27 mouse cellular contexts compared by ENCODE assay signal in the genomic region with DNA sequence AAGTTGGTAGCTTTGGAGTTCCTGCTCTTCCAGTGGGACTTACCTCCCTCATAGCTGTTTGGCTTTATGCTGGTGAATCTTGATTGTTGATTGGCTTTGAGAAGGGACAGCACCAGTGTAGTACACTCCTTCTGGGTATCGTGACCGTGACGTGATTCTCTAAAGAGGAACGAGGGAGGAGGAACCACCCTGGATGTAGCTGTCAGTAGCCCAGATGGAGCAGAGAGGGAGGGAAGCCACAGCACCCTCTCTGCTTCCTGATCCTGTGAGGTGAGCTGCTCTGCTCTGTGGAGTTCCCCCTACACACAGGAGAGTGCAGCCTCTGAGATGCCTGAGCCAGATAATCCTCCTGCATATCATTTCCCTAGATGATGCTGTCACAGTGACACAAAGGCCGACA. TPM values are rescaled to one million over a fixed set of nuclear protein-coding genes. Genes with fewer than 3 reads are reported as not detected.
A peak's percentile ranks its signal among the peaks of the same experiment; 100 is the strongest.
DNase-seq lines count a peak whose midpoint lies in the region; ATAC-seq and TF ChIP-seq lines count a peak whose summit lies in the region.
"Had no signal": no experiment of that assay in that cellular context is flagged by ENCODE, and none has a peak within 500 bp of the region (broad histone marks: within the 10 kb centered on the region; RNA-seq: fewer than 3 reads in every experiment).

No protein-coding gene starts in this region.

- no peaks in the 10 kb centered on the region for H3K4me1 ChIP-seq in lung, postnatal 0 days (ENCODE audit: insufficient read depth, low read depth, low read length)
- H3K4me1 ChIP-seq in hindbrain, postnatal 0 days (ENCODE audit: insufficient read depth, low read length) = no peaks in the 10 kb centered on the region
- H3K4me1 ChIP-seq: forebrain, embryonic 13.5 days; limb, embryonic 13.5 days; midbrain, embryonic 12.5 days; neural tube, embryonic 13.5 days had no signal

- peak; percentile 12 for DNase-seq in lung, postnatal 36 days
- DNase-seq in lung, postnatal 0 days (ENCODE audit: low spot score) = no peak
- no peak for DNase-seq in hindbrain, postnatal 0 days (ENCODE audit: low spot score)
- no peak for DNase-seq in MN1 (ENCODE audit: low spot score)
- DNase-seq: adrenal gland, adult 8-10 months; cerebellum, adult 11-12 months; cerebellum, adult 9-11 months; gastrocnemius, postnatal 10 days; heart, postnatal 36 days; kidney, adult 11 months; kidney, postnatal 25 days; liver, embryonic 13.5 days; lung, adult 18-20 months; lung, postnatal 10 days; thymus, postnatal 14 days had no signal

- no peak overlapping the region for H3K9ac ChIP-seq in lung, postnatal 0 days (replicated peaks; ENCODE audit: low read depth)
- no peak overlapping the region for H3K9ac ChIP-seq in hindbrain, postnatal 0 days (replicated peaks; ENCODE audit: low read length)
- H3K9ac ChIP-seq: forebrain, embryonic 13.5 days; hindbrain, embryonic 13.5 days; limb, embryonic 13.5 days; liver, embryonic 13.5 days; midbrain, embryonic 12.5 days; neural tube, embryonic 13.5 days had no signal

- no peak for TF ChIP-seq CTCF in lung, postnatal 0 days (IDR thresholded peaks at IDR 0.05)
- TF ChIP-seq CTCF in hindbrain, postnatal 0 days (IDR thresholded peaks at IDR 0.05; ENCODE audit: low read depth) = no peak

- no peak overlapping the region for H3K27ac ChIP-seq in lung, postnatal 0 days (ENCODE audit: low read length)
- no peak overlapping the region for H3K27ac ChIP-seq in hindbrain, postnatal 0 days
- H3K27ac ChIP-seq: forebrain, embryonic 13.5 days; hindbrain, embryonic 13.5 days; layer of hippocampus, adult 2 months; left cerebral cortex, adult 2 months; limb, embryonic 13.5 days; liver, embryonic 13.5 days; midbrain, embryonic 12.5 days; neural tube, embryonic 13.5 days had no signal

- no peak for TF ChIP-seq EP300 in lung, postnatal 0 days (IDR thresholded peaks at IDR 0.05)

- 0 out of 2 replicates have a peak, but pooled peaks cover 8% of the 10 kb centered on the region for H3K36me3 ChIP-seq in lung, postnatal 0 days (ENCODE audit: insufficient read depth, low read length)
- peaks cover 22% of the 10 kb centered on the region for H3K36me3 ChIP-seq in hindbrain, postnatal 0 days (ENCODE audit: insufficient read depth, low read length)

- H3K27me3 ChIP-seq in lung, postnatal 0 days (replicated peaks; ENCODE audit: insufficient read depth, low read length) = no peaks in the 10 kb centered on the region
- no peaks in the 10 kb centered on the region for H3K27me3 ChIP-seq in hindbrain, postnatal 0 days (ENCODE audit: insufficient read depth, low read length)
- H3K27me3 ChIP-seq: forebrain, embryonic 13.5 days; hindbrain, embryonic 13.5 days; limb, embryonic 13.5 days; liver, embryonic 13.5 days; midbrain, embryonic 12.5 days; neural tube, embryonic 13.5 days had no signal

- no peaks in the 10 kb centered on the region for H3K9me3 ChIP-seq in lung, postnatal 0 days (ENCODE audit: low read length)
- no peaks in the 10 kb centered on the region for H3K9me3 ChIP-seq in hindbrain, postnatal 0 days (ENCODE audit: low read length)
- H3K9me3 ChIP-seq: forebrain, embryonic 13.5 days; hindbrain, embryonic 13.5 days; liver, embryonic 13.5 days; midbrain, embryonic 12.5 days; neural tube, embryonic 13.5 days had no signal

- H3K4me2 ChIP-seq in lung, postnatal 0 days (replicated peaks; ENCODE audit: low read depth, low read length) = no peak overlapping the region
- no peak overlapping the region for H3K4me2 ChIP-seq in hindbrain, postnatal 0 days (ENCODE audit: low read depth, low read length)
- H3K4me2 ChIP-seq: forebrain, embryonic 13.5 days; heart, embryonic 11.5 days; hindbrain, embryonic 13.5 days; limb, embryonic 13.5 days; liver, embryonic 13.5 days; midbrain, embryonic 12.5 days; neural tube, embryonic 13.5 days had no signal

- WGBS in lung, postnatal 0 days = 82% methylated on average over 5 of the region's 5 CpGs
- 78% methylated on average over 5 of the region's 5 CpGs for WGBS in hindbrain, postnatal 0 days

- H3K4me3 ChIP-seq in lung, postnatal 0 days (ENCODE audit: low read depth, low read length) = no peak overlapping the region
- H3K4me3 ChIP-seq in hindbrain, postnatal 0 days (ENCODE audit: low read length) = no peak overlapping the region
- H3K4me3 ChIP-seq: forebrain, embryonic 13.5 days; hindbrain, embryonic 13.5 days; layer of hippocampus, adult 2 months; left cerebral cortex, adult 2 months; limb, embryonic 13.5 days; liver, embryonic 13.5 days; megakaryocyte, embryonic 14.5 days; midbrain, embryonic 12.5 days; neural tube, embryonic 13.5 days had no signal

- ATAC-seq in lung, postnatal 0 days = no peak
- peak; percentile 87 for ATAC-seq in common myeloid progenitor, adult 5-6 weeks (replicated peaks; ENCODE audit: low read depth, poor library complexity, severe bottlenecking)
- peak; percentile 86 for ATAC-seq in megakaryocyte progenitor cell, adult 5-6 weeks (replicated peaks; ENCODE audit: poor library complexity)
- no peak for ATAC-seq in hindbrain, postnatal 0 days
- no peak for ATAC-seq in cerebellum, adult (ENCODE audit: insufficient number of reproducible peaks, low FRiP score, low TSS enrichment)
- ATAC-seq: forebrain, embryonic 13.5 days had no signal

RNA-seq across cellular contexts. Expression of a gene that starts 8.8 kb away (rescaled TPM):
- polyA plus RNA-seq in lung, postnatal 0 days (2015; fragmentation: Nextera tagmentation; extraction: Ambion mirVana) = 13.1 and 14.7 TPM in 2 replicates
- 28.1 and 32.6 TPM in 2 replicates for total RNA-seq in common myeloid progenitor, adult 5-6 weeks (2017)
- total RNA-seq in megakaryocyte progenitor cell, adult 5-6 weeks (2015) = 20.8 and 23.8 TPM in 2 replicates
- total RNA-seq in megakaryocyte progenitor cell, adult 5-6 weeks (2017) = 22.0 and 25.4 TPM in 2 replicates
- total RNA-seq in hindbrain, postnatal 0 days (2014; rRNA removed) = 22.5 and 24.9 TPM in 2 replicates
- 23.2 and 24.0 TPM in 2 replicates for polyA plus RNA-seq in hindbrain, postnatal 0 days (2015; fragmentation: Nextera tagmentation; extraction: Ambion mirVana)

RNA-seq across cellular contexts. Expression of a gene that starts 16.5 kb away (rescaled TPM):
- 149 and 177 TPM in 2 replicates for polyA plus RNA-seq in lung, postnatal 0 days (2015; fragmentation: Nextera tagmentation; extraction: Ambion mirVana)
- total RNA-seq in common myeloid progenitor, adult 5-6 weeks (2017) = 15.9 and 19.2 TPM in 2 replicates
- total RNA-seq in megakaryocyte progenitor cell, adult 5-6 weeks (2015) = 23.8 and 29.8 TPM in 2 replicates
- 7.6 and 8.7 TPM in 2 replicates for total RNA-seq in megakaryocyte progenitor cell, adult 5-6 weeks (2017)
- 143 and 171 TPM in 2 replicates for total RNA-seq in hindbrain, postnatal 0 days (2014; rRNA removed)
- 177 and 182 TPM in 2 replicates for polyA plus RNA-seq in hindbrain, postnatal 0 days (2015; fragmentation: Nextera tagmentation; extraction: Ambion mirVana)

Comparison
In these comparisons a context has a peak if more than half of its experiments do, and no peak if none do; other contexts are left out.
1. ATAC-seq: peak in common myeloid progenitor, adult 5-6 weeks (single experiment) and megakaryocyte progenitor cell, adult 5-6 weeks (single experiment); none in lung, postnatal 0 days (single experiment), hindbrain, postnatal 0 days (single experiment) and cerebellum, adult (single experiment).